Mouse (Mus musculus) limb, embryonic 10.5 days (tissue): ENCODE measurements around the gene Pccb. TPM values are rescaled to one million over a fixed set of nuclear protein-coding genes. Genes with fewer than 3 reads are reported as not detected.

ENCODE experiments used
- DNase-seq: peaks from one replicate; pipeline ENCODE4 v3.0.0-alpha.2; 2017; ENCODE audit warnings: low spot score
- H3K27ac ChIP-seq: fragments of 300-500 bp; sonication (generic); 2 replicates; pipeline ENCODE4 v1.5.1; 2016; ENCODE audit warnings: mild to moderate bottlenecking
- H3K27me3 ChIP-seq: fragments of 300-500 bp; sonication (generic); 2 replicates; pipeline ENCODE4 v1.6.1; 2016; ENCODE audit warnings: low read depth, mild to moderate bottlenecking; ENCODE audit not compliant: poor library complexity, severe bottlenecking
- H3K36me3 ChIP-seq: fragments of 300-500 bp; sonication (generic); 2 replicates; pipeline ENCODE4 v1.6.1; 2016; ENCODE audit warnings: mild to moderate bottlenecking, moderate library complexity
- H3K4me1 ChIP-seq: fragments of 300-500 bp; sonication (generic); 2 replicates; pipeline ENCODE4 v1.6.1; 2016
- H3K4me3 ChIP-seq: fragments of 300-500 bp; sonication (generic); 2 replicates; pipeline ENCODE4 v1.5.1; 2016; ENCODE audit warnings: mild to moderate bottlenecking, moderate library complexity
- H3K9me3 ChIP-seq: fragments of 300-500 bp; sonication (generic); replicated peaks from 2 replicates; pipeline ENCODE4 v1.6.1; 2016; ENCODE audit warnings: mild to moderate bottlenecking
- WGBS: fragments of 180-500 bp; shearing (Covaris S2); methylation state at CpG from one replicate; pipeline ENCODE4 v1.1.7; 2016; 5-methylcytosine and 5-hydroxymethylcytosine counted together
- polyA plus RNA-seq: library from polyadenylated mRNA; unstranded; fragments of >200 nt; fragmentation: Nextera tagmentation; extraction: Ambion mirVana; gene quantifications from 2 replicates; pipeline ENCODE4 v1.2.1, GENCODE M21; 2016

Pccb gene
- polyA plus RNA-seq, 1 experiment from 2014 or later: 15.6 TPM

- H3K27me3 ChIP-seq: no peaks in the 10 kb centered on the region
- no peak for DNase-seq
- H3K4me3 ChIP-seq: 0 out of 2 replicates have a peak overlapping the region, but pooled peaks have one; percentile 99
- 63% methylated on average over 5 of the region's 5 CpGs for WGBS
- peaks cover 15% of the 10 kb centered on the region for H3K4me1 ChIP-seq
- no peaks in the 10 kb centered on the region for H3K36me3 ChIP-seq
- H3K9me3 ChIP-seq: no peaks in the 10 kb centered on the region; the same call in 1 of the 2 replicates
- H3K27ac ChIP-seq: 0 out of 2 replicates have a peak overlapping the region, but pooled peaks have one; percentile 99
Measured at GRCm38 (mm10) chr9:101072506-101072905, 37.8 kb upstream of the Pccb start.

- no peaks in the 10 kb centered on the region for H3K36me3 ChIP-seq
- WGBS: 94% methylated on average over 3 of the region's 3 CpGs
- no peak overlapping the region for H3K4me3 ChIP-seq
Measured at GRCm38 (mm10) chr9:101069781-101070180, 35.1 kb upstream of the Pccb start.

GRCm38 (mm10) chr9:101065076-101065602 lies 30.4 kb upstream of the Pccb start:
- Histone ChIP-seq H3K27ac (no peak overlapping the region), H3K4me3 (no peak overlapping the region), H3K27me3 (no peaks in the 10 kb centered on the region), H3K9me3 (no peaks in the 10 kb centered on the region; the same call in 1 of the 2 replicates), H3K4me1 (0 out of 2 replicates have a peak, but pooled peaks cover 3% of the 10 kb centered on the region), H3K36me3 (no peaks in the 10 kb centered on the region)
- whole genome bisulfite sequencing: 94% methylated on average over 3 of the region's 3 CpGs
- DNase-seq: no peak

More at GRCm38 (mm10) chr9:101069781-101070180, 35.1 kb upstream of the Pccb start:
- no peaks in the 10 kb centered on the region for H3K27me3 ChIP-seq
- DNase-seq: no peak
- no peaks in the 10 kb centered on the region; the same call in 1 of the 2 replicates for H3K9me3 ChIP-seq
- peaks cover 7% of the 10 kb centered on the region; the same call in 1 of the 2 replicates for H3K4me1 ChIP-seq
- no peak overlapping the region for H3K27ac ChIP-seq

- H3K4me3 ChIP-seq: no peak overlapping the region
- H3K27me3 ChIP-seq: no peaks in the 10 kb centered on the region
- DNase-seq: no peak
- H3K9me3 ChIP-seq: 0 out of 2 replicates have a peak, but pooled peaks cover 2% of the 10 kb centered on the region
- H3K4me1 ChIP-seq: 0 out of 2 replicates have a peak, but pooled peaks cover 3% of the 10 kb centered on the region
- 75% methylated on average over 6 of the region's 6 CpGs for WGBS
- no peaks in the 10 kb centered on the region for H3K36me3 ChIP-seq
- no peak overlapping the region for H3K27ac ChIP-seq
Measured at GRCm38 (mm10) chr9:101062253-101062780, 27.6 kb upstream of the Pccb start.

- H3K36me3 ChIP-seq: no peaks in the 10 kb centered on the region
- H3K4me1 ChIP-seq: 0 out of 2 replicates have a peak, but pooled peaks cover 3% of the 10 kb centered on the region
- DNase-seq: no peak
- no peak overlapping the region for H3K4me3 ChIP-seq
- 0 out of 2 replicates have a peak, but pooled peaks cover 2% of the 10 kb centered on the region for H3K9me3 ChIP-seq
- no peak overlapping the region for H3K27ac ChIP-seq
- 84% methylated on average over 11 of the region's 11 CpGs for WGBS
- H3K27me3 ChIP-seq: no peaks in the 10 kb centered on the region
Measured at GRCm38 (mm10) chr9:101061035-101061434, 26.3 kb upstream of the Pccb start.

- H3K27ac ChIP-seq: no peak overlapping the region
- no peaks in the 10 kb centered on the region for H3K36me3 ChIP-seq
- H3K4me1 ChIP-seq: 0 out of 2 replicates have a peak, but pooled peaks cover 3% of the 10 kb centered on the region
- no peak for DNase-seq
- WGBS: 91% methylated on average over 4 of the region's 4 CpGs
- H3K9me3 ChIP-seq: 0 out of 2 replicates have a peak, but pooled peaks cover 2% of the 10 kb centered on the region
- H3K27me3 ChIP-seq: no peaks in the 10 kb centered on the region
- H3K4me3 ChIP-seq: no peak overlapping the region
Measured at GRCm38 (mm10) chr9:101057156-101057555, 22.5 kb upstream of the Pccb start.

GRCm38 (mm10) chr9:101053279-101053678 lies 18.6 kb upstream of the Pccb start:
- WGBS: 80% methylated on average over 14 of the region's 14 CpGs
- H3K27me3 ChIP-seq: no peaks in the 10 kb centered on the region
- DNase-seq: no peak
- no peaks in the 10 kb centered on the region for H3K36me3 ChIP-seq
- no peak overlapping the region for H3K4me3 ChIP-seq
- H3K9me3 ChIP-seq: no peaks in the 10 kb centered on the region
- H3K4me1 ChIP-seq: no peaks in the 10 kb centered on the region
- H3K27ac ChIP-seq: no peak overlapping the region

GRCm38 (mm10) chr9:101052691-101053090 lies 18.0 kb upstream of the Pccb start:
- Histone ChIP-seq H3K4me1 (no peaks in the 10 kb centered on the region), H3K4me3 (no peak overlapping the region), H3K36me3 (no peaks in the 10 kb centered on the region), H3K27me3 (no peaks in the 10 kb centered on the region), H3K9me3 (no peaks in the 10 kb centered on the region), H3K27ac (no peak overlapping the region)
- no peak for DNase-seq
- 80% methylated on average over 6 of the region's 6 CpGs for WGBS

- H3K4me1 ChIP-seq: no peaks in the 10 kb centered on the region
- WGBS: 90% methylated on average over 3 of the region's 3 CpGs
- no peak overlapping the region for H3K4me3 ChIP-seq
- DNase-seq: no peak
- no peaks in the 10 kb centered on the region for H3K36me3 ChIP-seq
- no peaks in the 10 kb centered on the region for H3K27me3 ChIP-seq
- H3K27ac ChIP-seq: no peak overlapping the region
- no peaks in the 10 kb centered on the region for H3K9me3 ChIP-seq
Measured at GRCm38 (mm10) chr9:101052007-101052406, 17.3 kb upstream of the Pccb start.

- WGBS: 76% methylated on average over 15 of the region's 15 CpGs
- no peak overlapping the region for H3K4me3 ChIP-seq
- H3K27me3 ChIP-seq: no peaks in the 10 kb centered on the region
- no peak overlapping the region for H3K27ac ChIP-seq
- DNase-seq: no peak
- no peaks in the 10 kb centered on the region for H3K4me1 ChIP-seq
- H3K9me3 ChIP-seq: no peaks in the 10 kb centered on the region
- H3K36me3 ChIP-seq: no peaks in the 10 kb centered on the region
Measured at GRCm38 (mm10) chr9:101045710-101046338, 11.1 kb upstream of the Pccb start.

GRCm38 (mm10) chr9:101042249-101042648 lies 7.6 kb upstream of the Pccb start:
- no peaks in the 10 kb centered on the region for H3K27me3 ChIP-seq
- no peak overlapping the region for H3K27ac ChIP-seq
- peaks cover 6% of the 10 kb centered on the region for H3K4me1 ChIP-seq
- H3K4me3 ChIP-seq: no peak overlapping the region
- 88% methylated on average over 9 of the region's 9 CpGs for WGBS
- no peaks in the 10 kb centered on the region for H3K9me3 ChIP-seq
- H3K36me3 ChIP-seq: no peaks in the 10 kb centered on the region
- no peak for DNase-seq

- Histone ChIP-seq H3K9me3 (no peaks in the 10 kb centered on the region), H3K4me1 (peaks cover 7% of the 10 kb centered on the region), H3K27me3 (no peaks in the 10 kb centered on the region), H3K27ac (no peak overlapping the region), H3K36me3 (no peaks in the 10 kb centered on the region), H3K4me3 (no peak overlapping the region)
- DNase-seq: no peak
- WGBS: 80% methylated on average over 5 of the region's 5 CpGs
Measured at GRCm38 (mm10) chr9:101041508-101041907, 6.8 kb upstream of the Pccb start.

GRCm38 (mm10) chr9:101038634-101039033 lies 3.9 kb upstream of the Pccb start:
- WGBS: 81% methylated on average over 5 of the region's 5 CpGs

More at GRCm38 (mm10) chr9:101038634-101039033, 3.9 kb upstream of the Pccb start:
- Histone ChIP-seq H3K4me3 (no peak overlapping the region), H3K36me3 (no peaks in the 10 kb centered on the region), H3K9me3 (no peaks in the 10 kb centered on the region), H3K27me3 (no peaks in the 10 kb centered on the region), H3K27ac (no peak overlapping the region), H3K4me1 (peaks cover 17% of the 10 kb centered on the region)
- DNase-seq: no peak
